Mouse (Mus musculus) layer of hippocampus, adult 2 months (tissue): ENCODE results near the gene Theg. TPM values are rescaled to one million over a fixed set of nuclear protein-coding genes. Genes with fewer than 3 reads are reported as not detected.

Source experiments
- DNase-seq, 2 experiments: peaks; one replicate each; pipeline ENCODE4 v3.0.0; 2022; ENCODE audit warnings: low spot score in 2 of 2
- H3K27ac ChIP-seq: fragments of 200-600 bp; 2 replicates; pipeline ENCODE4 v1.8.1; 2022
- H3K4me3 ChIP-seq: fragments of 200-600 bp; 2 replicates; pipeline ENCODE4 v1.8.1; 2022; ENCODE audit warnings: mild to moderate bottlenecking
- CTCF ChIP-seq: fragments of 200-600 bp; conservative IDR thresholded peaks from 2 replicates; pipeline ENCODE4 v1.8.1; 2022; ENCODE audit warnings: antibody characterized with exemption, mild to moderate bottlenecking, moderate library complexity
- microRNA-seq, 2 experiments: library from miRNA; unstranded; fragments of <30 nt; microRNA quantifications; one replicate each; pipeline ENCODE4 v1.2.0; 2021
- total RNA-seq, 2 experiments: library from RNA; stranded (reverse); gene quantifications; 2 replicates each; pipeline ENCODE4 v1.2.3; 2021

Theg gene
- total RNA-seq, 2 experiments from 2014 or later, result 1.2 TPM; not detected in 1

DNA sequence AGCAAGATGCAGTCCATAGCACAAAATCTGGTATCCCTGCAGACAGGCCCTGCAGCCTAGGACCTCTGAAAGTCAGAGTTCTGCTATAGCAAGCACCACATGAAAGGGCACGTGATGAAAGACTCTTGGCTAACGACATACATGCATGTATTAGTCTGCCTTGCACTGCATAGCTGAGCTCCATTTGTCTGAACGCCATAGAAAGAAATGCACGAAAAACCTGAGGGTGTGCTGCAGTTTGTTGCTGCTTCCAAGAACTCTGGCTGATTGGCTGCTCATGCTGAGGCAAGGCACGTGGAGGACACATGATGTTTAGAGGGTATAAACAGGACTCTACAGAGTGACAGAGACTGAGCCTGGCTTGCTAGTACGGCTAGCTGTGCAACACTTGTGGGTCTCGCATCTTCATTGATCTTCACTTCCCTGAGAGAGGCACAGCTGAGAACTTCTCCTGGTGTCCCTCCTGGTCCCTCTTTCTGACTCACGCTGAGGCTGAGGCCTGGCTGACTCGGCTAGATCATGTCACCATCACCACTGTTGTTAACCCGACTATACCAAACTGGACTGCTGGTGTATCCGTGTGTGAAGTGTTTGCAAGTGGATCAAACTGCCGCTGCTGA lies 50.6 kb downstream of the Theg start:
- DNase-seq, result no peak
- no peak for TF ChIP-seq CTCF
- H3K27ac ChIP-seq, result no peak overlapping the region
- H3K4me3 ChIP-seq, result no peak overlapping the region

DNA sequence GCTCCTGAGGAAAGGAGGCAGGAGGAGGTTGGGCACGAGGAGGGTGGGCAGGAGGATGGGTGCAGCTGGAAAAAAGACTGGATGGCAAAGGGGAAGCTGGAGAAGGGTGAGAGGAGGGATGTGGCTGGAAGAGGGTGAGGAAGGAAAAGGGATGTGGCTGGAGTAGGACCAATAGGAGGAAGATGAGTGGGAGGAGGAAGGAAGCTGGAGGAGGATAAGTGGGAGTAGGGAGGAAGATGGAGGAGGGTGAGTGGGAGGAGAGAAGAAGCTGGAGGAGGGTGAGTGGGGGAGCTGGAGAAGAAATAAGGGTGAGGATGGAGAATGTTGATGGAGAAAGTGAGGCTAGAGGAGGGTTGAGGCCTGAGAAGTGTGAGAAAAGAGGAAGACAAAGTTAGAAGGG lies 51.7 kb downstream of the Theg start:
- Histone ChIP-seq H3K4me3 (no peak overlapping the region), H3K27ac (no peak overlapping the region)
- DNase-seq, result no peak
- no peak for TF ChIP-seq CTCF

DNA sequence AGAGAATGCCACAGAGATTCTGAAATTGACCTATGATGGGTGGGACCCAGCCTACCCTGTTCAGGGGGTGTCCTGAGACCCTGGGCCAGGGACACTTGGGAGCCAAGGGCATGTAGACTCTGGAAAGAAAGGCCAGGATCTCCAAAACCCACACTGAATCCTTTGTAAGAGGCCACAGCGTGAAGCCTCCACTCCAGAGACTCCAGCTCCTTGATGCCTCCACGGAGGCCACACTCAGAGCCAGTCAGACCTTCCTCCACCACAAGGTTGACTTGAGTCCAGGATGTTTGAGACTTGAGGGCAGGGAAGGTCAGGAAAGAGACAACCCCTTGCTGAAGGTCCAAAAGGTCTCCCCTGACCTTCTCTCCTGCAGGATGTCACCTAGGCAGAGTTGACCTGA lies 52.7 kb downstream of the Theg start:
- TF ChIP-seq CTCF, result no peak
- no peak overlapping the region for H3K4me3 ChIP-seq
- H3K27ac ChIP-seq, result no peak overlapping the region
- DNase-seq, result no peak

DNA sequence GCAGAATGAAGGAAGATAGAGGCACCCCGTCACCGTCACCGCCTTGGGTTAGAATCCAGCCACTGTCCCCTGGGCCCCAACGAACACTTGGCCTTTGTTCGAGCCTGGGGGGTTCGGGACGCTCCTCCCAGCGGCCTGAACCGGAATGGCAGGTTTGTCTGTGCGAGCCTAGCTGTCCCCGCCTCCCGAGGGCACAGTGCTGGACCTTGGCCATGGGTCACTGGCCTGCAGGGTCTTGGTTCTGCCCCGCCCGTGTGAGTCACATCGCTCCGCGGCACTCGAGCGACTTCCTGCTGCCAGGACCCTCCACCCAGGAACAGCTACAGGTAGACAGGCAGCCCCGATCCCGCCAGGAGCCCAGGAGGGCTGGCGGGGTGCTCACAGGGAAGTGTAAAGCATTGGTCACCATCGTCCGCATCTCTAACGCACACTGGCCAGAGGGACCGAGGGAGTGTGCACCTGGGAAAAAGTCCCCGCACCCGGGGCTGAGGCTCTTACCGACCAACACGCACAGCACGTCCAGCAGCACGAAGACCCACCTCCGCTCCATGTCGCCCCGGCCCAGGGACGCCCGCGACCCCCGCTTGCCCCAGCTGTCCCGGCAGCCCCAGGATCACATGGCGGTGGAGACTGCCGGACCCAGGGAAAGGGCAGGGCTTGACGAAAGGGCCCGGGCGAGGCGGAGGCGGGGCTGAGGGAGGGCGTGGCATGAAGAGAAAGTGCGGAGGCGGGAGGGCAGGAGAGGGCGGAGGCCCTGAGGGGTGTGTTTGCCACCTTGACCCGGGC lies 53.8 kb downstream of the Theg start, which contains the start of gene Plpp2:
Gene Plpp2 (minus strand): TSS at position 671 of the 786 bp plus-strand sequence.
- TF ChIP-seq CTCF, result peak; percentile 73
- peak within 1 kb of the TSS; percentile 58 for H3K4me3 ChIP-seq
- peak within 1 kb of the TSS; percentile 43; the same call in 1 of the 2 replicates for H3K27ac ChIP-seq
- DNase-seq, result peak; percentile 30 to 51

DNA sequence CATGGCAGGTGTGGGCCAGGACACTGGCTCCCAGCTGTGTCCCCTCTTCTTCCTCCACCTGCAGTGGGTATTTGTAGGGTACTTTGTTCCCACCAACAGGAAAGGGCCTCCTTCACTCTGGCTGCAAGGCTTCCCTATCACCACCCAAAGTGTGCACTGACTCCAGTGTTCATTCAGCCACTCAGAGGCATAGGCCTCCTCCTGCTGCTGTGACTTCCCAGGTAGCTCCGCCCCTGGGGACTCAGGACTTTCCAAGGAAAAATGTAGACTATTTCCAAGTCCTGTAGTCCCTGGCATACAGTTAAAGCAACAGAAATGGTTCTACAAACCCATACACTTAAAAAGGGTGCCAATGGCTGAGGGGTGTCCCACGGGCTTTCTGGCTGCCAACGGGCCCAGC lies 54.5 kb downstream of the Theg start:
- H3K4me3 ChIP-seq, result peak overlapping the region; percentile 58; the same call in 1 of the 2 replicates
- no peak overlapping the region for H3K27ac ChIP-seq
- no peak for DNase-seq
- TF ChIP-seq CTCF, result no peak

DNA sequence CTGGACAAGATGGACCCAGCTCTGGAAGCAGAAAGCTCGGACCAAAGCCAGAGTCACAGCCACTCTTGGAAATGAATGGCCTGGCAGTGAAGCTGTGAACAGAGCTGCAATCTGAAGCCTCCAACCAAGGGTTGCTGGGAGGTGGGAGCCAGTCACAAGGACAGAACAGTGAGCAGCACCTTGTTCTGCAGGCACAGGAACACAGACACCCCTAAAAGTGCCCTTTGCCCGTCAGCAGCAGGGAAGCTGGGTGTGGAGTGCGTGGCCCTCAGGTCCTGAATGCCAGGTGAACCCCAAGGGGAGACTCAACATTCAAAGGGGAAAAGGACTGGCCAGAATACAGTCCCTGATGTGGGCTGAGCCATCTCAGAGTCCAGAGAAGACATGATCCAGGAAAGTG lies 55.5 kb downstream of the Theg start:
- no peak for TF ChIP-seq CTCF
- DNase-seq, result no peak
- Histone ChIP-seq H3K27ac (no peak overlapping the region), H3K4me3 (no peak overlapping the region)

DNA sequence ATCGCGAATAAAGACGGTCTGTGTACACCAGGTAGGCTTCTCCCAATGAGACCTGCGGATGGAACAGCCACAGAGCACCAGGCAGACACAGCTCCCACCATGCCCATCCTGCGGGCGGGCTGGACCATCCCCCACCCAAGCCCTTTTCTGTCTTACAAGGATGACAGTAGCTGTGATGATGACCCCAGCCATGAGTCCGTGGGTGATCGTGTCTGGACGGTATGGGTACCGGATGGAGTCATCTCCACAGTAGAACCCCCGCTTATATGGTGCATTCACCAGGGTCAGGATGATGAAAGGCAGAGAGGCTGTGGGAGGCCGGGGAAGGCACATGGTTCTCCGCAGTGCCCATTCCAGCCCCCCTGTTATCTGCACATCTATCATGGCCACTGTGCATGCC lies 56.4 kb downstream of the Theg start:
- no peak for TF ChIP-seq CTCF
- H3K4me3 ChIP-seq, result no peak overlapping the region
- H3K27ac ChIP-seq, result no peak overlapping the region
- no peak for DNase-seq

DNA sequence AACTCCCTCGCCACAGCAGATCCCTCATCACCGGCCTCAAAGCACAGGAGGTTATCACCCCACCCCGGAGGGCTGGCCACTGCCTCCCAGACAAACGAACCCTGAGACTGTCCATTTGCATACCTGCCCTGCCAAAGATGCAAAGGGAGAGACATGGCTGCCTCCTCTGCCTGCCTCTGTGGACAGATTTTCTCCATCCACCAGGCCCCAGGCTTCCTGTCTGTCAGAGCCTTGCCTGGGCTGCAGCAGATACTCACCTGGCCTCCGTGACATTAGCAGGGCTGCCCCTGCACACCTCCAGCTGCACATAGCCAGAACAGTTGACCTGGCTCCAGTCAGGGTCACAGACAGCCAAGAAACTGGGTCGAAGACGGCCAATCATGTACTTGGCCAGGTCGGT lies 56.9 kb downstream of the Theg start:
- no peak for TF ChIP-seq CTCF
- Histone ChIP-seq H3K27ac (no peak overlapping the region), H3K4me3 (no peak overlapping the region)
- DNase-seq, result no peak

DNA sequence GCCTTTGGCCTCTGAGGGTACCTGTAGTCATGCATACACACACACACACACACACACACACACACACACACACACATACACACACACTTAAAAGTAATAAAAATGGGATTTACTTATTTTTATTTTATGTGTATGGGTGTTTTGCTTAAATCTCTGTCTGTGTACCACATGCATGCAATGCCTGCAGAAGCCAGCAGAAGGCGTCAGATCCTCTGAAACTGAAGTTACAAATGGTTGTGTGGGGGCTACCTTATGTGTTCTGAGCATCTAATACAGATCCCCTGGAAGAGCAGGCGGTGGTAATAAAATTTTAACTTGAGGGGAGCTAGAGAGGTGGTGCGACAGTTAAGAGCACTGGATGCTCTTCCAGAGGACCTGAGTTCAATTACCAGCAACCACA lies 59.0 kb downstream of the Theg start:
- Histone ChIP-seq H3K27ac (no peak overlapping the region), H3K4me3 (no peak overlapping the region)
- no peak for DNase-seq
- TF ChIP-seq CTCF, result 0 out of 2 replicates have a peak, but pooled peaks have one; percentile 14

DNA sequence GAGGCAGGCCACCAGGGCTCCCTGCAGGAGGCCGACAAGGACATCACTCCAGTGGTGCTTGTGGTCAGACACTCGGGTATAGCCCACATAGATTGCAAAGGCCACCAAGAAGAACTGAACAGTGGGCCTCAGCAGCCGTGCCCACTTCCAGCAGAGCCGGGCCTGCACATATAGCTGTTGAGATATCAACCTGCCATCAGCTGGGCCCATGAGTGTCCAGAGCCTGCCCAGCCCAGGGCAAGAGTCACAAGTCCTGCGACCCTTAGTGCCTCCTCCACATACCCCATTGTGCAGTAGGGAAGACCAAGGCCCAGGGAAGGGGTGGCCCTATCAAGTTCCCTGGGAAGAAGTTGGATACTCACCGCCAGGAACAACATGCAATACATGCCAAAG lies 59.7 kb downstream of the Theg start:
- DNase-seq, result no peak
- H3K27ac ChIP-seq, result no peak overlapping the region
- no peak for TF ChIP-seq CTCF
- H3K4me3 ChIP-seq, result no peak overlapping the region

DNA sequence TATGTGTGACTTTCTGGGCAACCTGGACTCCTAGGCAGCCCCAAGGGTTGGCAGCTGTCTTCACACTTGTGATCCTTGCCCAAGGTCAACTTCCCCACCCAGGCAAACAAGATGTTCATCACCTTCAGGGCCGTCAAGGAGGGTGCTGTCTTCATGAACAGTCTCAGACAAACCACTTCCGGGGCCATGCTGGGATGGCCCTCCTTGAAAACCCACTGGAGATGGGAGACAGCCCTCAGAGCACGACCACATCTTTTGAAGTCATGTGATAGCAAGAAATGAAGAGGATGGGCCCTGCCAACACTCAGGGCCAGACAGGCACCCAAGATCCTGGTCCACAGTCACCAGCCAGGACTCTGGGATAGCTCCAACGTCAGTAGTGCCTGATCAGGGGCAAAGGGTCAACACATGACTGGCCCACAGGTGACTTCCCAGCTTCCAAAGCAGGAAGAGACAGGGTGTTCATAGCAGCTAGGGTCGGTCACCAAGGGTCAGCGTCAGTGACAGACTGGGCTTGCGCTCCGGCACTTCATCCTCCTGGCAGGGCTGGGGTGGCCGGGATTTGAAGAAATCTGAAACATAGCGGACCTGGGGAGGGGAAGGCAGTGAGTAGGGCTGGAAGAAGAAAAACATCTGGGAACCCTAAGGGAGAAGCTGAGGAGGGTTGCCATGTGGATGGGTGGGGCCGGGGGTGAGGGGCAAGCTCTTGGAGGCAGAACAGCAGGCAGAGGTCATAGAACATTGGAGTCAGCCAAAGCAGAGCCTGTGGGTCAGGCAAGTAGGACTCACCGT lies 60.3 kb downstream of the Theg start:
- no peak for TF ChIP-seq CTCF
- no peak overlapping the region for H3K27ac ChIP-seq
- no peak overlapping the region for H3K4me3 ChIP-seq
- no peak for DNase-seq

Small RNA genes lying within 50 kb of the gene (microRNA-seq; reads per million reads assigned to microRNA genes)
- 0 reads per million in 2 experiments for gene Mir6909

Other genes with a start within 250 kb of the Theg start
- not detected for gene Vmn2r82, start 230.8 kb downstream of the Theg start, total RNA-seq
- not detected for gene Vmn2r83, start 118.6 kb downstream of the Theg start, total RNA-seq
- 1 to 10 TPM; 4.2 to 4.9 TPM for gene Plpp2, start 53.5 kb downstream of the Theg start, total RNA-seq
- 10 to 100 TPM; 60.1 to 61.6 TPM for gene Mier2, start 32.1 kb downstream of the Theg start, total RNA-seq
- gene C2cd4c, start 26.7 kb upstream of the Theg start, total RNA-seq, result 10 to 100 TPM; 15.5 to 16.6 TPM
- 10 to 100 TPM; 44.7 to 49.4 TPM for gene Shc2, start 50.6 kb upstream of the Theg start, total RNA-seq
- gene Odf3l2, start 58.4 kb upstream of the Theg start, total RNA-seq, result under 1 TPM; 0.29 to 0.38 TPM
- not detected for gene Madcam1, start 77.2 kb upstream of the Theg start, total RNA-seq
- gene Tpgs1, start 82.0 kb upstream of the Theg start, total RNA-seq, result 10 to 100 TPM; 67.8 to 73.5 TPM
- gene Cdc34, start 94.9 kb upstream of the Theg start, total RNA-seq, result 10 to 100 TPM; 73.1 to 79.8 TPM
- 1 to 10 TPM; 3.3 to 4.0 TPM for gene Gzmm, start 101.7 kb upstream of the Theg start, total RNA-seq
- 100 to 1,000 TPM; 538 TPM for gene Bsg, start 117.2 kb upstream of the Theg start, total RNA-seq
- 100 to 1,000 TPM; 118 TPM for gene Hcn2, start 129.3 kb upstream of the Theg start, total RNA-seq
- gene Polrmt, start 159.2 kb upstream of the Theg start, total RNA-seq, result 10 to 100 TPM; 44.5 to 50.6 TPM
- gene Fgf22, start 167.7 kb upstream of the Theg start, total RNA-seq, result 1 to 10 TPM; 1.9 to 2.8 TPM
- 10 to 100 TPM; 85.0 to 88.3 TPM for gene Rnf126, start 179.6 kb upstream of the Theg start, total RNA-seq
- gene Fstl3, start 189.9 kb upstream of the Theg start, total RNA-seq, result 1 to 10 TPM; 2.5 to 2.7 TPM
- under 1 TPM; 0.26 to 0.37 TPM for gene Prss57, start 203.6 kb upstream of the Theg start, total RNA-seq
- 100 to 1,000 TPM; 275 to 277 TPM for gene Palm, start 206.2 kb upstream of the Theg start, total RNA-seq
- gene Misp, start 233.7 kb upstream of the Theg start, total RNA-seq, result 1 to 10 TPM in 1 of 2 experiments, under 1 TPM in 1; 0.54 to 1.1 TPM